Mouse (Mus musculus): ENCODE measurements around the gene Tdrkh.

GRCm38 (mm10) chr3:94391001-94391400 is 22.1 kb upstream of the Tdrkh start:
- TF ChIP-seq CTCF (IDR thresholded peaks at IDR 0.05; ENCODE audit: borderline replicate concordance, control insufficient read depth, extremely low read depth, insufficient read depth, low read length, poor library complexity) (no peak), POLR2A (IDR thresholded peaks at IDR 0.05; ENCODE audit: control insufficient read depth, extremely low read depth, insufficient read depth, low read length, poor library complexity) (no peak)
